Mouse (Mus musculus): ENCODE results near the gene Selenow. TPM values are rescaled to one million over a fixed set of nuclear protein-coding genes. Genes with fewer than 3 reads are reported as not detected.

Gene Selenow
- total RNA-seq (2015) (96.9 and 102 TPM in 2 replicates), total RNA-seq (2017) (31.5 and 33.7 TPM in 2 replicates)

DNA sequence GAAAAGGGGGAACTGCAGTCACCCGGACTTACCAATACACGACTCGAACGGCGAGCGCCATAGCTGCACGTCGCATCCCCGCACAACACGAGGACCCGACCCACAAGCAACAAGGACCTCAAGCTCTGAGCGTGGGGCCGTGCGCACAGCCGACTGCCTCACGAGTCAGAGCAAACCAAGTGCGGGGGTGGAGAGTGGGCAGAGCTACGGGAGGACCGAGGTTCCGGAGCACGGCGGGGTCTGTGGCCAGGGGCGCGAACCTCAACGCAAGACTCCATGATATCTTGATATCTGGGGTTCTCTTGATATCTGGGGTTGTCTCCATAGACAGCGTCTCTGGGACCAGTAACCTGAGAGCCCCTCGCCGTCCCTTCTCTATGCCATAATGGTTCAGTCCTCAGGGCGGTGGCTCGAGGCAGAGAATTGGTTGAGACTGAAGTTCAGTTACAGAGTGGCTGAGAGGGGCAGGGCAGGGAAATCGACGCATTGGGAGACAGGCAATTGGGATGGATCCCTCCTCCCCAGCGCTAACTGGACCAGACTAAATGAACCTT lies at the start of gene Selenow:
TSS of gene Selenow (minus strand) at position 183 of the 554 bp plus-strand sequence.
- peak; percentile 97 for ATAC-seq (ENCODE audit: poor library complexity, severe bottlenecking)

GRCm38 (mm10) chr7:15969674-15970073 lies 47.5 kb upstream of the Selenow start:
- ATAC-seq (ENCODE audit: poor library complexity, severe bottlenecking), result no peak

GRCm38 (mm10) chr7:15968322-15968721 lies 46.1 kb upstream of the Selenow start:
- ATAC-seq (ENCODE audit: poor library complexity, severe bottlenecking), result no peak

DNA sequence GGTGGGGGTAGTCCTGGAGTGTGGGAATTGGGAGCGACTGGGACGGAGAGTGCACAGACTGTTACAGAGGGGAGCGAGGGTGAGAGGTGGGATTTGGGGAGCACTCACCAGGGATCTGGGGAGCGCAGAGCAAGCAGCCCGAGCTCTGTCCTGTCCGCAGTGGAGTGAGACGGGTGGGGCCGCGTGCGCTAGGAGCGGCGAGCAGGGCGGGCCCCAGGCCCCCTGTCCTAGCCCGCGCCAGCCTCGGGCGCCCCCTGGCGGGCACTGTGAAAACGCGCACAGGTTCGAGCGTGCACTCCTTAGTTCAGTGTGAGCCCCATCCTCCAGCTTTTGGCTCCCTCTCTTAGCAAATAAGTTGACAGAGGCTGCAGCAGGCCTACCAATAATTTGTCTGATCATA lies 45.1 kb upstream of the Selenow start, which contains the start of gene Ehd2:
TSS of gene Ehd2 (minus strand) at position 256 of the 400 bp plus-strand sequence.
- ATAC-seq (ENCODE audit: poor library complexity, severe bottlenecking), result peak; percentile 91

DNA sequence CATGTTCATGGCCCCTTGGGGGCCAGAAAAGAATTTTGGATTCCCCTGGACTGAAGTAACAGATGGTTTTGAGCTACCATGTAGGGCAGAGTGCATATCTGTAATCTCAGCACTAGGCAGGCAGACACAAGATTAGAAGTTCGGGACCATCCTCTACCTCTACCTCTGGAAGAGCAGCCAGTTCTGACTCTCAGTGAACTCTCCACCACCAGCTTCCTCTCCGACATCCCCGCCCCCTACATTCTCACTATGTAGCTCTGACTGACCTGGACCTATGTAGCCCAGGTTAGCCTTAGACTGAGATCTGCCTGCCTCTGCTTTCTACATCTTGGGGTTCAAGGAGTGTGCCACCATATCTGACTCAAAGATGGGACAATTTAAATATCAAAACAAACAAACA lies 44.3 kb upstream of the Selenow start:
- no peak for ATAC-seq (ENCODE audit: poor library complexity, severe bottlenecking)

GRCm38 (mm10) chr7:15963798-15964652 lies 41.8 kb upstream of the Selenow start:
- ATAC-seq (ENCODE audit: poor library complexity, severe bottlenecking), result no peak

GRCm38 (mm10) chr7:15962311-15963288 lies 40.4 kb upstream of the Selenow start:
- no peak for ATAC-seq (ENCODE audit: poor library complexity, severe bottlenecking)

DNA sequence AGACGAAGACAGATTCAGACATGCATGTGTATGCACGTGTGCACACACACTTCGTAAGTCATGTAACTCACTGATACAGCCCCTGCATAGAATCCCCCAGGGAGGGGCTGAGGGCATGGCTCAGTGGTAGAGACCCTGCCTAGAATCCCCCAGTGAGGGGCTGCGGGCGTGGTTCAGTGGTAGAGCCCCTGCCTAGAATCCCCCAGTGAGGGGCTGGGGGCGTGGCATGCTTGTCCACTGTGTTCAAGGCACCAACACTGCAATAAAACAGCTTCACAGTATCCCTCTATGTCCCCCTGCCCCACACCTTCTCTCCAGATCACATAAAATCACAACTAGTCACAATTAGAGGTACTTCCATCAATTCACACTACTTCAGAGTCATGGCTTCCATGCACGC lies 39.6 kb upstream of the Selenow start:
- ATAC-seq (ENCODE audit: poor library complexity, severe bottlenecking), result no peak

GRCm38 (mm10) chr7:15961239-15961638 lies 39.0 kb upstream of the Selenow start:
- no peak for ATAC-seq (ENCODE audit: poor library complexity, severe bottlenecking)

DNA sequence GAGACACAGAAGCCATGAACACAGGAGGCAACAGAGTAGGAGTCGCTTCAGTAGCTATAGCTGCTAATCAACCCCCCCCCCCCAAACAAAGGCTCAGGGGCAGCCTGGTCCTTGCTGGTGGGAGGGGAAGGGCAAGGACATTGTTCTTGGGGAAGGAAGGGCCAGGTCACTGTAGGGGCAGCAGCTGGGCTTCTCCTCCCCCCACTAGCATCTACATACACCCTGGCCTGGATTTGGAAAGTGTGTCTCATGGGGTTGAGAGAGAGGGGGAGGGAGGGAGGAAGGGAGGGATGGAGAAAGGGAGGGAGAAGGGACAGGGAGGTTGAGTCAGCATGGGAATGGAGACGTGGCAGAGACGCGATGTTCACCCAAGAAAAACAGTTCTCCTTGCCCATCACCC lies 38.5 kb upstream of the Selenow start:
- ATAC-seq (ENCODE audit: poor library complexity, severe bottlenecking), result no peak

- ATAC-seq (ENCODE audit: poor library complexity, severe bottlenecking), result no peak
Observed at GRCm38 (mm10) chr7:15956143-15956542, 33.9 kb upstream of the Selenow start.

- ATAC-seq (ENCODE audit: poor library complexity, severe bottlenecking), result no peak
Observed at GRCm38 (mm10) chr7:15955509-15955908, 33.3 kb upstream of the Selenow start.

DNA sequence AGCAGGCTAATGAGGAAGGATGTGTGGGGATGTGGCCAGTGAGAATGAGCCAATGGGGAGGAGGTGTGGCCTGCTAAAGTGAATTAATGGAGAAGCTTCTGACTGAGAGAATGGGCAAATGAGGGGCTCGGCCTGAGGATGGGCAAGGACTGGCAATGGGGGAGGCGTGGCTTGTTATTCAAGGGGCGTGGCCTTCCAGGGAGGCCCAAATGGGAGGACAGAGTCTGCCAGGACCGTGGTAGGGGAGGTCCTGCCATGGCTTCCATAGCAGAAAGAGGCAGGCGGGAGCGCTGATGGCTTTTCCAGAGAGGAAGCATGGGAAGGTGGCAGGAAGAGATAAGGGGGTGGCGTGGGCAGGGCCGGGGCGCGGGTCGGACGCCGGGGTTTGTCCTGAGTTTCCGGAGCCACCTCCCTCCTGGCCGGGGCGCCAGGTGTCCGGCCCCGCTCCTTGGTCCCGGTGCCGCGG lies 32.8 kb upstream of the Selenow start:
- ATAC-seq (ENCODE audit: poor library complexity, severe bottlenecking), result peak; percentile 49

GRCm38 (mm10) chr7:15954436-15954835 lies 32.2 kb upstream of the Selenow start:
- no peak for ATAC-seq (ENCODE audit: poor library complexity, severe bottlenecking)

DNA sequence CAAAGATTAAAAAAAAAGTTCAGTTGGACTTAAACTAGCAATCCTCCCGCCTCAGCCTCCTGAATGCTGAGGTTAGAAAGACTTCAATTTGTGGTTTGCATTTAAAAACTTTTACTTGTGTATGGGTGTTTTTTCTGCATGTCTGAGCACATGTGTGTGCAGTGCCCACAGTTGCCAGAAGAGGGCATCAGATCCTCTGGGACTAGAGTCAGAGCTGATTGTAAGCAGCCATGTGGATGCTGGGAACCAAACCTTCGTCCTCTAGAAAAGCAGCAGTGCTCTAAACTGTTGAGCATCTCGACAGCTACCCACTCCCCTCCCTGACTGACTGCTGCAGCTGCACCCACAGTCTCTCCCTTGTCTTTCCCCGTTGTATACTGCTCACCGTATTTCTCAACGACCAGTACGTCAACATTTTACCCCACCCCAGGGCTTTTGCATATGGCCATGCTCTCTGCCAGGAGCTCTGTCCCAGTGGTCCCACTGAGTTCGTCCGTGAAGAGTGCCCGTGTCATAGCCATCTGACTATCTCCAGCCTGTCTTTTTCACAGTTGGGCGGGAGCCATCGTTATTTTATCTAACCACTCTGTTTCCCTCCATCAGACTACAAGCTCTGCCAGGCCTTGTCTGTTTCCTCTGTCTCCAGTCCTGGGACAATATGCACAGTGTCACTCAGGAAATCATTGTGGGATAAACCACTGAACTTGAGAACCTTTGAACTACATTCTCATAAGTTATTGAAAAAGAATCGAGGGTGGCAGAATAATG lies 31.3 kb upstream of the Selenow start:
- no peak for ATAC-seq (ENCODE audit: poor library complexity, severe bottlenecking)

DNA sequence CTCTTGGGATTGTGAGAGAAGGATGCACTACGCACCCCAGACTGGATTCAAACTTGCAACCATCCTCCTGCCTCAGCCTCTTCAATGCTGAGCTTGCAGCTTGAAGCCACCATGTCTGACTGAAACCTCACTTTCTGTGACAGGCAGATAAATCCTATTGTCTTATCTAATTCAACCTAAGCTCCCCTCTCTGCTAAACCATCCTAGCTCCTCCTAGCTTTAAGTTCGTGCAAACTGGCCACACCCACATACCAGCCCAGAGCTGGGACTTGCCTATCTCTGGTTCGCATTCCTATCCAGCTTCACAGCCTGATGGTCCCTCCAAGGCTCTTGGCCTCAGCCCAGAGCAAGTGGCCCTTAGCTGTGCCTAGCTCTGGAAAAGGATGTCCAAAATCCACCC lies 30.2 kb upstream of the Selenow start:
- ATAC-seq (ENCODE audit: poor library complexity, severe bottlenecking), result 0 out of 2 replicates have a peak, but pooled peaks have one; percentile 14

GRCm38 (mm10) chr7:15950008-15950407 lies 27.8 kb upstream of the Selenow start:
- no peak for ATAC-seq (ENCODE audit: poor library complexity, severe bottlenecking)

DNA sequence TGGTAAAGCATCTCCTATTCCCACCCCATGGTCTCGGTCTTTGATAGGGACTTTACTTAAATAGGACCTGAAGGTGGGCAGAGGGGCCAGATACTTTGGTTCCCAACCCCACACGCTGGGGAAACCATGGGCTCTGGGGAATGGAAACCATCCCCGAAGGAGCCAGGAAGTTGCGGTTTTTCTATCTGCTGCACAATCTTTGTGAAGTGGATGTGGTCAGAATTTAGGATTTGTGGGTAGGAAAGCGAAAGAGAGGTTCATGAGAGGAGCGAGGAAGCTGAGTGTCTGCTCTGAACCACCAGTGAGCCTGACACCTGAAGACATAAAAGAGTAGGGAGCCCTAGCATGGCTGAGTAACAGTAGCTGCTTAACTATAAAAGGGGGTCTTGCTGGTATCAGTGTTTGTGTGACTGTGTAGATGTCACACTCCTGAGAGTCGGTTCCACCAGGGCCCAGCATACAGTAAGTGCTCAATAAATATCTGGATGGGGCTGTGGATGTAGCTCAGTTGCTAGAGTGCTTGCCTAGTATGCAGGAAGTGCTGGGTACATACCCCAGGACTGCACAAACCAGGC lies 27.1 kb upstream of the Selenow start:
- ATAC-seq (ENCODE audit: poor library complexity, severe bottlenecking), result peak; percentile 11

DNA sequence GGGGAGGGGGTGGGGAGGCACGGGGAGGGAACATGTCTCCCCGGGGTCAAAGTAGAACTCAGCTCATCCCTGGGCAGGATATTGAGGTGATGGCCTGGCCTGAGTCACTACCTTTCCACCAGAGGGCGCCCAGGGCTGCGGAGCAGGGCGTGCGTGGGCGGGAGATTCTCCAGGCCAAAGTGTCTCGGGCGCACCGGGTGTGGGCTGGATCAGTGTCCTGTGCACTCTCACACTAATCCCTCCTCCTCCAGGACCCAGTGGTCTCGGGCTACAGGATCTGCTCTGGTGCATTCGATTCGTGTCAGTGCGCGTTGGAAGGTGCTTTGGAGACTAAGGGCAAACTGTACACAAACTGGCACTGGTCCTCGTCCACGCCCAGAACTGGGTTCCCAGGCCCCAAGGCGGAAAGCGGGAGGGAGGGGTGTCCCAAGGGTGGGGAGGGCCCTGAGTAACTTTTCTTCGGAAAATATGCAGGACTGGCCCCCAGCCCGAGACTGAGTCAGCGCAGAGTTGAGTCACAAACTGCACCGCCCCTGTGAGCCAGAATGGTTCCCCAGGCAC lies 26.3 kb upstream of the Selenow start:
- peak; percentile 74 for ATAC-seq (ENCODE audit: poor library complexity, severe bottlenecking)
